Mouse (Mus musculus) forebrain, embryonic 14.5 days (tissue): ENCODE measurements around the gene Cyp1a1. TPM values are rescaled to one million over a fixed set of nuclear protein-coding genes. Genes with fewer than 3 reads are reported as not detected.

ENCODE experiments used
- polyA plus RNA-seq: library from polyadenylated mRNA; unstranded; fragments of >200 nt; fragmentation: Nextera tagmentation; extraction: Ambion mirVana; gene quantifications from 2 replicates; pipeline ENCODE4 v1.2.1, GENCODE M21; 2014

Gene Cyp1a1
- polyA plus RNA-seq, 1 experiment from 2014 or later = not detected

Other genes starting within 250 kb of the Cyp1a1 start
- gene Ppcdc, start 247.8 kb upstream of the Cyp1a1 start, polyA plus RNA-seq = 19.2 and 21.0 TPM in 2 replicates
- 73.9 and 91.1 TPM in 2 replicates for gene Scamp5, start 219.9 kb upstream of the Cyp1a1 start, polyA plus RNA-seq
- 18.5 and 20.4 TPM in 2 replicates for gene Rpp25, start 183.9 kb upstream of the Cyp1a1 start, polyA plus RNA-seq
- gene Cox5a, start 166.7 kb upstream of the Cyp1a1 start, polyA plus RNA-seq = 791 and 827 TPM in 2 replicates
- 20.4 and 23.6 TPM in 2 replicates for gene Fam219b, start 150.4 kb upstream of the Cyp1a1 start, polyA plus RNA-seq
- gene Mpi, start 135.2 kb upstream of the Cyp1a1 start, polyA plus RNA-seq = 46.1 and 47.5 TPM in 2 replicates
- gene Scamp2, start 127.0 kb upstream of the Cyp1a1 start, polyA plus RNA-seq = 55.5 and 56.4 TPM in 2 replicates
- 5.2 and 10.8 TPM in 2 replicates for gene Ulk3, start 98.5 kb upstream of the Cyp1a1 start, polyA plus RNA-seq
- 0.34 and 0.36 TPM in 2 replicates for gene Cplx3, start 81.6 kb upstream of the Cyp1a1 start, polyA plus RNA-seq
- not detected in 2 replicates for gene Lman1l, start 67.2 kb upstream of the Cyp1a1 start, polyA plus RNA-seq
- 29.2 and 29.3 TPM in 2 replicates for gene Csk, start 34.3 kb upstream of the Cyp1a1 start, polyA plus RNA-seq
- gene Cyp1a2, start 4.2 kb upstream of the Cyp1a1 start, polyA plus RNA-seq = not detected in 2 replicates
- gene Edc3, start 20.6 kb downstream of the Cyp1a1 start, polyA plus RNA-seq = 27.5 and 28.9 TPM in 2 replicates
- 92.3 and 94.9 TPM in 2 replicates for gene Clk3, start 77.9 kb downstream of the Cyp1a1 start, polyA plus RNA-seq
- 7.0 and 9.8 TPM in 2 replicates for gene Arid3b, start 148.9 kb downstream of the Cyp1a1 start, polyA plus RNA-seq
- gene Ubl7, start 223.1 kb downstream of the Cyp1a1 start, polyA plus RNA-seq = 144 and 166 TPM in 2 replicates